Mouse (Mus musculus) CH12.LX (cell line): ENCODE measurements around the gene Clcc1. TPM values are rescaled to one million over a fixed set of nuclear protein-coding genes. Genes with fewer than 3 reads are reported as not detected.

Experiments used
- DNase-seq: peaks from one replicate; pipeline ENCODE4 v3.0.0-alpha.2; 2013; ENCODE audit errors: extremely low read depth
- H3K27ac ChIP-seq: 2 replicates; pipeline ENCODE4 v1.5.1; 2012; ENCODE audit warnings: low read depth, mild to moderate bottlenecking, control low read depth, moderate library complexity; ENCODE audit not compliant: insufficient read depth
- H3K27me3 ChIP-seq: replicated peaks from 2 replicates; pipeline ENCODE3; 2012; ENCODE audit warnings: inconsistent platforms
- H3K36me3 ChIP-seq, 2 experiments: replicated peaks in 1 of 2; 2 replicates each; pipeline versions ENCODE3 to v1.6.1; 2012; ENCODE audit warnings: inconsistent platforms in 1 of 2, low read length in 1 of 2, mild to moderate bottlenecking in 1 of 2, mixed read lengths in 1 of 2, moderate library complexity in 1 of 2; ENCODE audit not compliant: control insufficient read depth in 1 of 2, insufficient read depth in 1 of 2
- H3K4me1 ChIP-seq, 2 experiments: 2 replicates each; pipeline ENCODE4 v1.6.1; 2012; ENCODE audit warnings: inconsistent platforms in 1 of 2, moderate library complexity in 1 of 2; ENCODE audit not compliant: insufficient read depth in 2 of 2, control insufficient read depth in 1 of 2
- H3K4me2 ChIP-seq: 2 replicates; pipeline ENCODE4 v1.6.1; 2012; ENCODE audit warnings: low read depth, mild to moderate bottlenecking, control low read depth; ENCODE audit not compliant: poor library complexity, insufficient read depth, severe bottlenecking
- H3K4me3 ChIP-seq, 3 experiments: fragments of 150-350 bp in 1 of 3; sonication (generic) in 1 of 3; replicated peaks in 1 of 3; 2 replicates each; pipeline versions ENCODE3 to v1.5.1; 2011 to 2012; ENCODE audit warnings: low read depth in 2 of 3, low read length in 2 of 3, mild to moderate bottlenecking in 2 of 3, moderate library complexity in 2 of 3, control low read depth in 1 of 3, improper control_type of control experiment in 1 of 3, inconsistent platforms in 1 of 3, mixed read lengths in 1 of 3; ENCODE audit not compliant: poor library complexity in 1 of 3
- H3K79me2 ChIP-seq: replicated peaks from 2 replicates; pipeline ENCODE4 v1.6.1; 2012; ENCODE audit warnings: mild to moderate bottlenecking, moderate library complexity; ENCODE audit not compliant: control insufficient read depth, poor library complexity, insufficient read depth, severe bottlenecking; ENCODE audit errors: extremely low read depth
- H3K9ac ChIP-seq: 2 replicates; pipeline ENCODE4 v1.6.1; 2012; ENCODE audit warnings: low read depth, mild to moderate bottlenecking, control low read depth, moderate library complexity; ENCODE audit not compliant: insufficient read depth
- H3K9me3 ChIP-seq: replicated peaks from 2 replicates; pipeline ENCODE3; 2012; ENCODE audit warnings: low read length, inconsistent platforms, mixed read lengths
- CHD1 ChIP-seq: IDR thresholded peaks from 2 replicates; pipeline ENCODE4 v1.6.1; 2012; ENCODE audit warnings: low read depth, low read length, improper control_type of control experiment, inconsistent platforms
- CHD2 ChIP-seq: IDR thresholded peaks from 2 replicates; pipeline ENCODE4 v1.6.1; 2011; ENCODE audit warnings: low read length, improper control_type of control experiment
- CTCF ChIP-seq, 2 experiments: IDR thresholded peaks in 1 of 2; conservative IDR thresholded peaks in 1 of 2; 2 replicates each; pipeline ENCODE4 v1.5.1; 2011 to 2012; ENCODE audit warnings: low read depth in 2 of 2, low read length in 2 of 2, improper control_type of control experiment in 1 of 2, inconsistent platforms in 1 of 2, mild to moderate bottlenecking in 1 of 2, moderate library complexity in 1 of 2
- E2F4 ChIP-seq: IDR thresholded peaks from 2 replicates; pipeline ENCODE4 v1.6.1; 2011; ENCODE audit warnings: low read depth, low read length, improper control_type of control experiment; ENCODE audit not compliant: insufficient replicate concordance
- ELF1 ChIP-seq: IDR thresholded peaks from 2 replicates; pipeline ENCODE4 v1.6.1; 2014; ENCODE audit warnings: low read depth, mild to moderate bottlenecking, inconsistent platforms, low read length, improper control_type of control experiment
- GABPA ChIP-seq: IDR thresholded peaks from 2 replicates; pipeline ENCODE4 v1.6.1; 2012; ENCODE audit warnings: low read depth, low read length, improper control_type of control experiment, inconsistent platforms; ENCODE audit not compliant: insufficient replicate concordance
- HCFC1 ChIP-seq: IDR thresholded peaks from 2 replicates; pipeline ENCODE4 v1.6.1; 2012; ENCODE audit warnings: low read depth, mild to moderate bottlenecking, inconsistent platforms, low read length, improper control_type of control experiment
- IRF4 ChIP-seq: IDR thresholded peaks from 2 replicates; pipeline ENCODE4 v1.6.1; 2014; ENCODE audit warnings: low read depth, mild to moderate bottlenecking, inconsistent platforms, low read length, improper control_type of control experiment
- JUN ChIP-seq: IDR thresholded peaks from 2 replicates; pipeline ENCODE4 v1.6.1; 2011; ENCODE audit warnings: low read depth, mild to moderate bottlenecking, low read length, improper control_type of control experiment, moderate library complexity; ENCODE audit not compliant: insufficient read depth
- JUND ChIP-seq: conservative IDR thresholded peaks from 2 replicates; pipeline ENCODE4 v1.6.1; 2011; ENCODE audit warnings: low read depth, low read length, improper control_type of control experiment
- KAT2A ChIP-seq: IDR thresholded peaks from 2 replicates; pipeline ENCODE4 v1.6.1; 2012; ENCODE audit warnings: low read length, improper control_type of control experiment, inconsistent platforms; ENCODE audit not compliant: insufficient replicate concordance
- MAFK ChIP-seq: IDR thresholded peaks from 2 replicates; pipeline ENCODE4 v1.6.1; 2011; ENCODE audit warnings: low read length, improper control_type of control experiment; ENCODE audit not compliant: insufficient replicate concordance
- MAX ChIP-seq: IDR thresholded peaks from 2 replicates; pipeline ENCODE4 v1.6.1; 2011; ENCODE audit warnings: low read length, improper control_type of control experiment
- MAZ ChIP-seq: IDR thresholded peaks from 2 replicates; pipeline ENCODE4 v1.6.1; 2012; ENCODE audit warnings: low read depth, mild to moderate bottlenecking, inconsistent platforms, low read length, improper control_type of control experiment, moderate library complexity
- MEF2A ChIP-seq: IDR thresholded peaks from 2 replicates; pipeline ENCODE4 v1.6.1; 2014; ENCODE audit warnings: low read depth, mild to moderate bottlenecking, inconsistent platforms, low read length, improper control_type of control experiment, borderline replicate concordance
- MXI1 ChIP-seq: IDR thresholded peaks from 2 replicates; pipeline ENCODE4 v1.6.1; 2011; ENCODE audit warnings: mild to moderate bottlenecking, low read depth, low read length, improper control_type of control experiment
- NELFE ChIP-seq: IDR thresholded peaks from 2 replicates; pipeline ENCODE4 v1.6.1; 2011; ENCODE audit warnings: low read depth, low read length, improper control_type of control experiment
- NRF1 ChIP-seq: IDR thresholded peaks from 2 replicates; pipeline ENCODE4 v1.6.1; 2014; ENCODE audit warnings: low read depth, mild to moderate bottlenecking, inconsistent platforms, low read length, improper control_type of control experiment, moderate library complexity
- PAX5 ChIP-seq: IDR thresholded peaks from 2 replicates; pipeline ENCODE4 v1.6.1; 2012; ENCODE audit warnings: low read length, inconsistent platforms, mixed read lengths
- POLR2A ChIP-seq: IDR thresholded peaks from 2 replicates; pipeline ENCODE4 v1.6.1; 2011; ENCODE audit warnings: low read depth, mild to moderate bottlenecking, improper control_type of control experiment, low read length
- POLR2AphosphoS2 ChIP-seq: IDR thresholded peaks from 2 replicates; pipeline ENCODE4 v1.6.1; 2011; ENCODE audit warnings: low read depth, low read length, improper control_type of control experiment
- RCOR1 ChIP-seq: conservative IDR thresholded peaks from 2 replicates; pipeline ENCODE4 v1.6.1; 2012; ENCODE audit warnings: low read depth, mild to moderate bottlenecking, inconsistent platforms, low read length, improper control_type of control experiment
- SIN3A ChIP-seq: IDR thresholded peaks from 2 replicates; pipeline ENCODE4 v1.6.1; 2012; ENCODE audit warnings: low read length, improper control_type of control experiment, inconsistent platforms
- SMC3 ChIP-seq: IDR thresholded peaks from 2 replicates; pipeline ENCODE4 v1.6.1; 2011; ENCODE audit warnings: low read depth, low read length, improper control_type of control experiment
- TBP ChIP-seq: conservative IDR thresholded peaks from 2 replicates; pipeline ENCODE4 v1.6.1; 2011; ENCODE audit warnings: low read depth, low read length, improper control_type of control experiment
- TCF12 ChIP-seq: IDR thresholded peaks from 2 replicates; pipeline ENCODE4 v1.6.1; 2014; ENCODE audit warnings: low read depth, mild to moderate bottlenecking, inconsistent platforms, low read length, improper control_type of control experiment
- USF2 ChIP-seq: conservative IDR thresholded peaks from 2 replicates; pipeline ENCODE4 v1.6.1; 2011; ENCODE audit warnings: low read depth, low read length, improper control_type of control experiment
- ZC3H11A ChIP-seq: IDR thresholded peaks from 2 replicates; pipeline ENCODE4 v1.6.1; 2012; ENCODE audit warnings: low read depth, mild to moderate bottlenecking, inconsistent platforms, low read length, improper control_type of control experiment
- ZKSCAN1 ChIP-seq: IDR thresholded peaks from 2 replicates; pipeline ENCODE4 v1.6.1; 2012; ENCODE audit warnings: low read depth, inconsistent platforms, low read length, improper control_type of control experiment, borderline replicate concordance
- ZMIZ1 ChIP-seq: IDR thresholded peaks from 2 replicates; pipeline ENCODE4 v1.6.1; 2012; ENCODE audit warnings: low read depth, mild to moderate bottlenecking, inconsistent platforms, low read length, improper control_type of control experiment
- ZNF384 ChIP-seq: IDR thresholded peaks from 2 replicates; pipeline ENCODE4 v1.6.1; 2012; ENCODE audit warnings: low read depth, low read length, improper control_type of control experiment, inconsistent platforms
- dilution Hi-C: fragments of 300-500 bp; cut with MboI; formaldehyde crosslinking; loops from 2 replicates; pipeline ENCODE4 v1.14.3; 2020; ENCODE audit warnings: low sequenced_read_pairs; ENCODE audit not compliant: extremely low pct_unique_long_range_greater_than_20kb, extremely low pct_ligation_motif_present
- in situ Hi-C: fragments of 300-500 bp; cut with MboI; formaldehyde crosslinking; loops from 3 replicates; pipeline ENCODE4 v1.14.3; 2019; ENCODE audit warnings: low sequenced_read_pairs, low pct_ligation_motif_present, low pct_unique_long_range_greater_than_20kb, mixed read lengths
- polyA plus RNA-seq: library from polyadenylated mRNA; unstranded; fragments of >175 nt; gene quantifications from 2 replicates; pipeline ENCODE4 v1.2.1, GENCODE M21; 2012; ENCODE audit warnings: low read depth; ENCODE audit not compliant: insufficient read length
- total RNA-seq, 2 experiments: library from RNA; depleted of rRNA; stranded (reverse); fragments of 300-350 nt in 1 of 2; fragments of >200 nt in 1 of 2; gene quantifications; 2 replicates each; pipeline ENCODE4 v1.2.3; 2012 to 2014

Clcc1 gene
- total RNA-seq (2012; rRNA removed) (31.6 and 38.9 TPM in 2 replicates), total RNA-seq (2014; rRNA removed) (51.4 and 53.0 TPM in 2 replicates), polyA plus RNA-seq (36.3 and 36.5 TPM in 2 replicates)

GRCm38 (mm10) chr3:108653710-108654379 lies at the start of gene Clcc1:
Clcc1 (plus strand) TSS chr3:108653913.
- dilution Hi-C loops: no loop called here
- Histone ChIP-seq H3K27ac (peak within 1 kb of the TSS; percentile 27), H3K4me1 (peaks cover 3 to 16% of the 10 kb centered on the region in 2 experiments; a peak in 2 of 4 replicates), H3K27me3 (no peaks in the 10 kb centered on the region), H3K79me2 (peaks cover 15% of the 10 kb centered on the region), H3K4me2 (peak within 1 kb of the TSS; percentile 97), H3K9me3 (peaks cover 4% of the 10 kb centered on the region), H3K4me3 (peak within 1 kb of the TSS; percentile 55 to 89 (median 80)), H3K9ac (peak within 1 kb of the TSS; percentile 75), H3K36me3 (peaks cover 3 to 11% of the 10 kb centered on the region in 2 experiments)
- in situ Hi-C loops: loop anchor here (25.0 kb wide), 1 partner anchor 408 kb away; no protein-coding TSS in a partner anchor
- TF ChIP-seq NELFE: peak; percentile 84
- TF ChIP-seq POLR2AphosphoS2: no peak
- no peak for TF ChIP-seq CTCF (conservative IDR thresholded peaks at IDR 0.05 in 1 of 2, IDR thresholded peaks at IDR 0.05 in 1 of 2; ENCODE audit: low read depth in 2 of 2, low read length in 2 of 2)
- TF ChIP-seq ELF1: peak; percentile 54; the same call in 1 of the 2 replicates
- TF ChIP-seq MAZ: peak; percentile 62; the same call in 1 of the 2 replicates
- no peak for TF ChIP-seq JUN
- no peak for TF ChIP-seq CHD1
- TF ChIP-seq SMC3: no peak
- peak; percentile 38; the same call in 1 of the 2 replicates for TF ChIP-seq MXI1
- TF ChIP-seq NRF1: 0 out of 2 replicates have a peak, but pooled peaks have one; percentile 45
- no peak for TF ChIP-seq JUND
- no peak for TF ChIP-seq GABPA
- TF ChIP-seq IRF4: peak; percentile 38; the same call in 1 of the 2 replicates
- peak; percentile 27; the same call in 1 of the 2 replicates for TF ChIP-seq E2F4
- TF ChIP-seq CHD2: peak; percentile 69; the same call in 1 of the 2 replicates
- peak; percentile 94 for TF ChIP-seq POLR2A
- TF ChIP-seq RCOR1: no peak; the same call in 1 of the 2 replicates
- TF ChIP-seq MAX: no peak; the same call in 1 of the 2 replicates
- TF ChIP-seq TBP: peak; percentile 76; the same call in 1 of the 2 replicates
- peak; percentile 85 for TF ChIP-seq TCF12
- peak; percentile 49; the same call in 1 of the 2 replicates for TF ChIP-seq MEF2A
- 0 out of 2 replicates have a peak, but pooled peaks have one; percentile 47 for TF ChIP-seq KAT2A
- TF ChIP-seq PAX5: no peak
- no peak for TF ChIP-seq USF2
- no peak for TF ChIP-seq ZC3H11A
- TF ChIP-seq HCFC1: peak; percentile 81
- TF ChIP-seq ZMIZ1: peak; percentile 88
- peak; percentile 81 for TF ChIP-seq SIN3A
- no peak for TF ChIP-seq MAFK
- no peak for TF ChIP-seq ZKSCAN1
- no peak for TF ChIP-seq ZNF384
- peak; percentile 89 for DNase-seq
